Mouse (Mus musculus) neural tube, embryonic 12.5 days (tissue): ENCODE measurements around the gene Cep85l. TPM values are rescaled to one million over a fixed set of nuclear protein-coding genes. Genes with fewer than 3 reads are reported as not detected.

Source experiments
- ATAC-seq: fragments of 200-750 bp; cut with Nextera tagmentation; 2 replicates; pipeline ENCODE4 v1.8.0; 2017; ENCODE audit warnings: low read depth, mild to moderate bottlenecking, moderate TSS enrichment, moderate library complexity; ENCODE audit not compliant: low FRiP score
- H3K27ac ChIP-seq: fragments of 300-500 bp; sonication (generic); 2 replicates; pipeline ENCODE4 v1.5.1; 2016
- H3K27me3 ChIP-seq: fragments of 300-500 bp; sonication (generic); replicated peaks from 2 replicates; pipeline ENCODE4 v1.6.1; 2016; ENCODE audit warnings: mild to moderate bottlenecking
- H3K36me3 ChIP-seq: fragments of 300-500 bp; sonication (generic); 2 replicates; pipeline ENCODE4 v1.6.1; 2016; ENCODE audit warnings: mild to moderate bottlenecking
- H3K4me1 ChIP-seq: fragments of 300-500 bp; sonication (generic); 2 replicates; pipeline ENCODE4 v1.6.1; 2016
- H3K4me2 ChIP-seq: fragments of 300-500 bp; sonication (generic); replicated peaks from 2 replicates; pipeline ENCODE4 v1.6.1; 2016; ENCODE audit warnings: mild to moderate bottlenecking
- H3K4me3 ChIP-seq: fragments of 300-500 bp; sonication (generic); 2 replicates; pipeline ENCODE4 v1.5.1; 2016
- H3K9ac ChIP-seq: fragments of 300-500 bp; sonication (generic); 2 replicates; pipeline ENCODE4 v1.6.1; 2016; ENCODE audit warnings: mild to moderate bottlenecking
- H3K9me3 ChIP-seq: fragments of 300-500 bp; sonication (generic); 2 replicates; pipeline ENCODE4 v1.6.1; 2016; ENCODE audit warnings: mild to moderate bottlenecking
- WGBS: fragments of 180-500 bp; shearing (Covaris S2); methylation state at CpG from one replicate; pipeline ENCODE4 v1.1.7; 2016; 5-methylcytosine and 5-hydroxymethylcytosine counted together
- polyA plus RNA-seq: library from polyadenylated mRNA; unstranded; fragments of >200 nt; fragmentation: Nextera tagmentation; extraction: Ambion mirVana; gene quantifications from 2 replicates; pipeline ENCODE4 v1.2.1, GENCODE M21; 2016

Gene Cep85l
- polyA plus RNA-seq, 1 experiment from 2014 or later: 9.2 TPM

DNA sequence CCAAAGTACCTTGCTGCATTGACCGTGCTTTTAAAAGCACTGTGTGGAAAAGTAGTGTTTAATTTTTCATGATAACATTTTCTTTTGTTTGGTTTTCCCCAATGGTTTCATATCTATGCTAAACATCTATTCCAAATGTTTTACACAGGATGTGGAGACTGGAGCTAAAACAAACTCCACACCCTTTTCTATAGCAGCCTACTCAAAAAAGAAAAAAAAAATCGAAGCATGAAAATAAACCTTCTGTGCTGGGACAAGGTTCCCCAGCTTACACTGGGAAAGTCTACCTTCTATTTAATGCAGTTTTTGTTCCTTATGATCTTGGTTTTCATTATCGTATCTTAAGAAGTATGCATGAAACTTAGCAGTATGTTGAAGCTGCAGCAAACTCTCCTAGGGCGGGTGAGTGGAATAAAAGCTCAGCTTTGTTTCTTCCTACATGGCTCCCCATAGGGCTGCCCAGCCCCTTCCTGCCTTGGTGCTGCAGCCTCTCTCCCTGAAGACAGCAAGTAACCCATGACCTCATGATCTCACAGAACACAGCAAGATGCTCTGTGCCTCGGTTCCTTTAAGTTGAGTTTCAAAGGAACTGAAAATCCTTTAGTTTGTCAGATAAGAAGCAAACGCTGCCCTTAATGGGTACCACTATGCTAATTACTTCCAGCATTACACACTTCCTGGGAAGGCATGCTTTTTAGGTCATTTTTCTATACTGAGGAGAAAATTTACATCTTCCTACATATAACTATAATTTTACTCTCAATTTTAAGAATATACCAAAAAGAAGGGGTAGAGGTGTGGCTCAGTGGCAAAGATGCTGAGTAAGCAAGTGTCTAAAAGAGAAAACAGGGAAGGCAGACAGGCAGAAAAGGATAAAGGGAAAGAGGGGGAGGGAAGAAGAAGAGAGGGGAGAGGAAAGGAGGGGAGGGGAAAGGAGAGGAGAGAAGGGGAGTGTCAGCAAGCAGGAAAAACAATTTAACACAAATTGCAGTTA is 34.6 kb upstream of the Cep85l start:
- H3K4me3 ChIP-seq: no peak overlapping the region
- H3K4me1 ChIP-seq: 0 out of 2 replicates have a peak, but pooled peaks cover 4% of the 10 kb centered on the region
- WGBS: 40% methylated on average over 6 of the region's 6 CpGs
- ATAC-seq: no peak
- no peak overlapping the region for H3K4me2 ChIP-seq
- no peak overlapping the region for H3K9ac ChIP-seq
- no peak overlapping the region for H3K27ac ChIP-seq
- no peaks in the 10 kb centered on the region for H3K9me3 ChIP-seq
- no peaks in the 10 kb centered on the region for H3K27me3 ChIP-seq
- H3K36me3 ChIP-seq: no peaks in the 10 kb centered on the region

DNA sequence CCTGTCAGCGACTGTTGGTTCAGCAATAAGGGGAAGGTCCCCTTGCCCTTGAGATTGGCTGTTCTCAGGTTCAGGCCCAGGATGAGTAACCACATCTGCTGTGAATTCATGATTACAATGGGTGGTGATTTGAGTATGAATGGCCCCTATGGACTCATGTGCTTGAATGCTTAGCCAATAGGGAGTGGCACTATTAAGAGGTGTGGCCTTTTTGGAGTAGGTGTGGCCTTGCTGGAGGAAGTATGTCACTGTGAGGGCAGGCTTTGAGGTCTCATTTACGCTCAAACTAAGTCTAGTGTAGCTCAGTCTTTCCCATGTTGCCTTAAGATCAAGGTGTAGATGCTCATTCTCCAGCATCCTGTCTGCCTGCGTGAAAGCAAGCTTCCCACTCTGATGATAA is 33.2 kb upstream of the Cep85l start:
- Histone ChIP-seq H3K4me2 (no peak overlapping the region), H3K9ac (no peak overlapping the region), H3K9me3 (no peaks in the 10 kb centered on the region), H3K27ac (no peak overlapping the region), H3K36me3 (no peaks in the 10 kb centered on the region), H3K4me3 (no peak overlapping the region), H3K27me3 (no peaks in the 10 kb centered on the region), H3K4me1 (0 out of 2 replicates have a peak, but pooled peaks cover 4% of the 10 kb centered on the region)
- no peak for ATAC-seq
- WGBS: 91% methylated on average over 3 of the region's 3 CpGs

DNA sequence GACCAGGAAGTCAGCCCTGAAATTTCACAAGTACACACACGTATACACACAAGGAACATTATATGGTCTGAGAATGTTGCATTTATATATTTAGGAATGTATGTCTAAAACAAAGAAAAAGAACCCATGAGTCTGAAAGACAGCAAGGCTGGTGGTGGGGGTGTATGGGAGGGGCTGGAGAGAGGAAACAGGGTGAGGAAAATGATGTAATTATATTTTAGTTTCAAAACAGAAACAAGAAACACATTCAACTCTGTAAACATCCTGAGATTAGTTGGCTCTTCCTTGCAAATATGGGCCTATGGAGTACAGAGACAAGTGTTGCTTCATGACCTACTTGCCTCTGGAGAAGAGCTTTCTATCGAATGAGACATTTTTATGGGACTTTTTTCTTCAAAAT is 32.4 kb upstream of the Cep85l start:
- Histone ChIP-seq H3K36me3 (no peaks in the 10 kb centered on the region), H3K9ac (no peak overlapping the region), H3K4me3 (no peak overlapping the region), H3K4me1 (0 out of 2 replicates have a peak, but pooled peaks cover 4% of the 10 kb centered on the region), H3K27ac (no peak overlapping the region), H3K9me3 (no peaks in the 10 kb centered on the region), H3K27me3 (no peaks in the 10 kb centered on the region), H3K4me2 (no peak overlapping the region)
- no peak for ATAC-seq
- WGBS: 89% methylated on average over 2 of the region's 2 CpGs

DNA sequence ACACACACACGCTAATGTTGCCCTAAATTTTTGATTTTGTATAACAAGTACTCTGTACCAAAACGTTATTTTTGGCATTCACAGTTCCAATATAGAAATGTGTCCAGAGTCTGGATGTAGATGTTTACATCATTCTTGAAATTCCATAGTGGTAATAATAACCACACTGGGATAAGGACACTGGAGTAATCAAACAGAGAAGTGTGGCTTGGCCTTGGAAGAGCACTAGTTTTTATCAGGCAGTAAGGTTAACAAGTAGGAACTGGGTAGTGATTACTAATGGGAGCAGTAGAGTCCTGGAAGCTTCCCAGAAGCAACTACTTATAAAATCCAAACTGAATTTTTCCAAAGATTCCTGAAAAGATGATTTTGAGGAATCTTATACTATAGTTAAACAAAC is 31.1 kb upstream of the Cep85l start:
- Histone ChIP-seq H3K9me3 (no peaks in the 10 kb centered on the region), H3K4me3 (no peak overlapping the region)
- 84% methylated on average over 2 of the region's 2 CpGs for WGBS

DNA sequence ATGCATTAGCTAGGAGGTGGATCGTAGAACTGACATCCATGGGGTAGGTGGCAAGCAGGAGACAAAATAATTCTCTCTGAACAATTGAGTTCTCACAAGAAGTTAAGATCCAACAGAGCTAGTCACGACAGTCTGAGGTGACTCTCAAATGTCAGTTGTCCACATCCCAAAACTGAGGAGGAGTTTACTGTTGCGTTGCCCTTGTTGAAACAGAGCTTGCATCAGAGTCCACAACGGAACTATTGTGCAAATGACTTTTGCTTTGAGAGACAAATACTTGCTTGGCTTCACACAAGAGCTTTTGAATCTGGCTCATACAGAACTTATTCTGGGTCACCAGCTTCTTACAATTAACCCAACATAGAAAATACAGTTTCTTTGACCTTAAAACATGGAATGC is 27.7 kb upstream of the Cep85l start:
- ATAC-seq: no peak
- Histone ChIP-seq H3K4me3 (no peak overlapping the region), H3K27me3 (no peaks in the 10 kb centered on the region), H3K4me1 (no peaks in the 10 kb centered on the region), H3K27ac (no peak overlapping the region), H3K9me3 (no peaks in the 10 kb centered on the region), H3K4me2 (no peak overlapping the region), H3K9ac (no peak overlapping the region), H3K36me3 (no peaks in the 10 kb centered on the region)
- 80% methylated on average over 4 of the region's 4 CpGs for WGBS

More for the DNA sequence above, 31.1 kb upstream of the Cep85l start:
- no peak for ATAC-seq
- H3K9ac ChIP-seq: no peak overlapping the region
- H3K27me3 ChIP-seq: no peaks in the 10 kb centered on the region
- H3K36me3 ChIP-seq: no peaks in the 10 kb centered on the region
- H3K27ac ChIP-seq: no peak overlapping the region
- H3K4me2 ChIP-seq: no peak overlapping the region
- H3K4me1 ChIP-seq: 0 out of 2 replicates have a peak, but pooled peaks cover 4% of the 10 kb centered on the region

DNA sequence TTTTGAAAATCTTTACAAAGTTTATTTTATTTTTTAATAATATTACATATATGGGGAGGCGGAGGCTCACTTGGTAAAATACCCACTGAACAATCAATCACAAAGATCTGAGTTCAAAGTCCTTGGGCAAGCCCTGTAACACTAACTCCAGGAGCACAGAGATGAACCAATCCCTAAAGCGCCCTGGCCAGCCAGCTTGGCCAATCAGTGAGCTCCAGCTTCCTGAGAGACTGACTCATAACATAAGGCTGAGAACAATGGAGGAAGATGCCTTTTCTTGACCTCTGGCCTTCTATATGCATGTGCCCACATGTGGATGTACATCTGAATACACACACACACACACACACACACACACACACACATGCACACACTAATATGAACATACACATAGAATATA is 27.1 kb upstream of the Cep85l start:
- Histone ChIP-seq H3K4me1 (no peaks in the 10 kb centered on the region), H3K27me3 (no peaks in the 10 kb centered on the region), H3K36me3 (no peaks in the 10 kb centered on the region), H3K4me2 (no peak overlapping the region), H3K9me3 (no peaks in the 10 kb centered on the region), H3K27ac (no peak overlapping the region), H3K4me3 (no peak overlapping the region), H3K9ac (no peak overlapping the region)
- ATAC-seq: no peak
- 90% methylated on average over 2 of the region's 2 CpGs for WGBS

DNA sequence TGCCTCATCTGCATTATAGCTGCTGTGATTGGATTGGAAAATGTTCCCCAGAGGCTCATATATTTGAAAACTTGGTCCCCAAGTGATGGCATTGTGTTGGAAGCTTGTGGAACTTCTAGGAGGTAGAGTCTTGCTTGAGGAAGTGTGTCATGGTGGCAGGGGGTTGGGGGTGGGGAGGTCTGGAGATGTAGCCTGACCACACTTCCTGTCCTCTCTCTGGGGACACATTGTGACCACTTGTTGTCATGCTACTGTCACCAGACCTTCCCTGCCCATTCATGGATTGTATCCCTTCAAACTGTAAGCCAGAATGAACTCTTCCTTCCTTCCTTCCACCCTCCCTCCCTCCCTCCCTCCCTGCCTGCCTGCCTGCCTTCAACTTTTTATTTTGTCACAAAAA is 22.5 kb upstream of the Cep85l start:
- H3K4me3 ChIP-seq: no peak overlapping the region
- ATAC-seq: no peak
- no peaks in the 10 kb centered on the region for H3K27me3 ChIP-seq
- no peak overlapping the region for H3K9ac ChIP-seq
- no peaks in the 10 kb centered on the region for H3K36me3 ChIP-seq
- peaks cover 6% of the 10 kb centered on the region; the same call in 1 of the 2 replicates for H3K4me1 ChIP-seq
- no peaks in the 10 kb centered on the region for H3K9me3 ChIP-seq
- H3K4me2 ChIP-seq: no peak overlapping the region
- H3K27ac ChIP-seq: no peak overlapping the region

DNA sequence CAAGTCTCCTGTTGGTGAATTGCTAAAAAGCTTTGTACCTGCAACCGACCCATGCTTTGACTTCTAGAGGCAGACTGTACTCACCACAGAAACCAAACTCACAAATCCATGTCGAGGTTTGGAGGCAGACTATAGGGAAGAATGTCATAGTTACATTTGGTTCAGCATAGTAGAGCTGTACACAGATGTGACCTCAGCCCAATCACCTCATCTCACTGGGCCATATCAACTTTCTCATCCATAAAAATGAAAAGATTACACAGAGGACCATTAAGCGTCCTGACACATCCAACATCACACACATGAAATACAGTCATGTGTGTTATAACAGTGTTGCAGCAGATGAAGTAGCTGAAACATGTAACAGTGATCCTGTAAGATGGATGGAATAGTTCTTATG is 19.3 kb upstream of the Cep85l start:
- Histone ChIP-seq H3K27ac (no peak overlapping the region), H3K4me2 (no peak overlapping the region; the same call in 1 of the 2 replicates), H3K9me3 (no peaks in the 10 kb centered on the region), H3K27me3 (no peaks in the 10 kb centered on the region), H3K4me1 (peaks cover 6% of the 10 kb centered on the region; the same call in 1 of the 2 replicates), H3K4me3 (no peak overlapping the region), H3K36me3 (no peaks in the 10 kb centered on the region), H3K9ac (no peak overlapping the region)
- 58% methylated on average over 3 of the region's 3 CpGs for WGBS
- peak; percentile 59; the same call in 1 of the 2 replicates for ATAC-seq

DNA sequence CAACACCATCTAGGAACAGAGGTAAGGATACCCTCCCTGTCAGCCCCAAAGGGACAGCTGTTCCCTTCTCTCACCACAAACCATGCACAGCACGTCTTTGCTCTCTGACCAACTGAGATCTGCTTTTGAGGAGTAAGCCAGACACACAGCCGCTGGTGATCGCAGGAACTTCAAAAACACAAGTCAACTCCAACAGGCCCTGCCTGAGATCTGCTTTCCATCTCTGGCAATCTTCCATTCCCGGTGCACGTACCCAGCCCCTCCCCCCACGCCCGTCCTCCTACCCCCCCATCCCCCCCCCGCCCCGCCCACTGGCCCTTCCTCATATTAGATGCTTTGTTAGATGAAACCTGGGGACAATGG is 18.8 kb upstream of the Cep85l start:
- Histone ChIP-seq H3K9me3 (no peaks in the 10 kb centered on the region), H3K4me3 (no peak overlapping the region), H3K36me3 (no peaks in the 10 kb centered on the region), H3K4me2 (peak overlapping the region; percentile 52), H3K4me1 (peaks cover 6% of the 10 kb centered on the region; the same call in 1 of the 2 replicates), H3K27ac (no peak overlapping the region), H3K27me3 (no peaks in the 10 kb centered on the region), H3K9ac (no peak overlapping the region)
- ATAC-seq: peak; percentile 59
- WGBS: 5% methylated on average over 9 of the region's 9 CpGs

DNA sequence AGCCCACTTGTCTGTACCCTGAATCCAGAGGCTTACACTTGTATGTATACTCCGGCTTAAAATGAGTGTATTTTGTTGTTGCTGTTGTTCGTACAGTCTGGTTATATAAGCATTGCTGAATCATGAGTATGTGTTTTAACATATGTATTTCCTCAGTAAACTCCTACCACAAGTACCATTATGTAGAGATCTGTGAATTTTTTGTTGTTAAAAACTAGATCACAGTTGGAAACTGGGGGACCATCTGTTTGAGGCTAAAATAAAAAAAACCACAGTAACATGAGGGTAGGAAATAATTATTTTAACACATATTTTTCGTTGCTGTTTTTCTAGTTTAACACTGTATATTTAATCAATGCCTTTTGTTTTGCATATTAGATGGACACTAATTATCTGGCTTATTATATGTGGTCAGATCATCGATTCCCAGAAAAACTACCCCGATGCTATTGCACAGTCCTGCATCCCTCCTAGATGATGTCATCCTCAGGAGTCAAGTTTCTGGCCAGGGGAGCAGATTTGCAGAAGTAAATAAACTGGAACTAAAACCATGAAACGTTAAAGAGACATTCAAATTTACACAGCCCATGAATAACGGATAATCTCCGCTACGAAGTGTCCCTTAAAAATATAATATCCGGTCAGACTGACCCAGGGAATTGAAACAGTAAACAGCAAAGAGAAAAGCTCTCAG is 18.2 kb upstream of the Cep85l start:
- 63% methylated on average over 10 of the region's 10 CpGs for WGBS
- ATAC-seq: no peak
- no peak overlapping the region for H3K4me3 ChIP-seq
- H3K4me2 ChIP-seq: peak overlapping the region; percentile 52
- H3K36me3 ChIP-seq: no peaks in the 10 kb centered on the region
- peaks cover 6% of the 10 kb centered on the region; the same call in 1 of the 2 replicates for H3K4me1 ChIP-seq
- no peaks in the 10 kb centered on the region for H3K9me3 ChIP-seq
- no peak overlapping the region for H3K9ac ChIP-seq
- no peak overlapping the region for H3K27ac ChIP-seq
- no peaks in the 10 kb centered on the region for H3K27me3 ChIP-seq

DNA sequence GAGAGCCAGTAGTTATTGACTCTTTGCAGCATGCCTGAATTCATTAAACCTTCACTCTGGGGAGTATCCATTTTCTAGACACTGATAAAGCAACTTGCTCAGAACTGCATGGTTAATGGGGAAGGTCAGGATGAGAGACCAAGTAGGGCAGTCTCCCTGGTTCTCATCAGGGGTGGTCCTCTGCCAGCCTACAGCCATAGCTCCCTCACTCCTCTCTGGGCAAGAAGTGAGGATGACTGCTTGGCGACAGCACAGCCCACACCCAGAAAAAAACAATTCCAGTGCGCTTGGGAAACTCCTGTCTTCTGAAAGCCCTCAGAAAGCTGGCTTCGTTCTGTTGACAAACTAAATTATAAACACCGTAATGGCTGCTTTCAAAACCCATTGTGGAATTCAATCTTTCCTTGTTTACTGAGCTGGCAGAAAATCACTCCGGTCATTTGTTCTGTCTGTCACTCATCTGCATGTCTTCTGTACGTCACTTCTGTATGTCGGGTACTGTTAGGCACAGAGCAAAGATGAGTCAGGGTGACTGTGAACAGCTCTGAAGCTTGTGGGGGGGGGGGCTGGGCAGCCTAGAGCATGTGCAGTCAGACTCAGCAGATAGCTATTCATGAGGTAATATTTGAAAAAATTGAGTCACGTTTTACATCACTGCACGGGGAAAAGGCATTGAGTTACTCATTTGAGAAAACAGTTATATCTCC is 15.3 kb upstream of the Cep85l start:
- H3K27ac ChIP-seq: no peak overlapping the region
- no peak for ATAC-seq

More for the DNA sequence above, 15.3 kb upstream of the Cep85l start:
- Histone ChIP-seq H3K9ac (no peak overlapping the region), H3K4me3 (no peak overlapping the region), H3K4me1 (peaks cover 6% of the 10 kb centered on the region; the same call in 1 of the 2 replicates), H3K9me3 (no peaks in the 10 kb centered on the region), H3K27me3 (no peaks in the 10 kb centered on the region), H3K4me2 (no peak overlapping the region), H3K36me3 (no peaks in the 10 kb centered on the region)
- 85% methylated on average over 9 of the region's 9 CpGs for WGBS
